Mouse (Mus musculus) left cerebral cortex, postnatal 10 days (tissue): ENCODE measurements at regions not wholly inside any gene's neighbourhood (a gene's known extent, or its start where the extent isn't known, plus 50 kb on each side); places are given as distances from the start of the nearest gene placed in this dataset.
"Not testable (repeated sequence)": the region's sequence is repeated elsewhere in the genome, so short reads cannot be mapped to it uniquely, and the experiment has no call there.

ENCODE experiments used
- DNase-seq, 2 experiments: peaks; one replicate each; pipeline ENCODE4 v3.0.0; 2021 to 2022; ENCODE audit warnings: low spot score in 2 of 2, mixed read lengths in 1 of 2; ENCODE audit errors: extremely low spot score in 1 of 2
- intact Hi-C: fragments of 180-260 bp; cut with DNase I; formaldehyde crosslinking; loops from one replicate; pipeline ENCODE4 v1.15.1; 2025

GRCm38 (mm10) chr1:181262496-181262895 is 50.7 kb upstream of the Wdr26 start:
- intact Hi-C loops: no loop called here

GRCm38 (mm10) chr1:181263216-181263615 is 51.4 kb upstream of the Wdr26 start:
- intact Hi-C loops: no loop called here
- peak in 1 of 2 experiments; percentile 5 for DNase-seq

More at GRCm38 (mm10) chr1:181262496-181262895, 50.7 kb upstream of the Wdr26 start:
- DNase-seq: no peak

GRCm38 (mm10) chr1:181270469-181270868 is 58.7 kb upstream of the Wdr26 start:
- peak in 1 of 2 experiments; percentile 13 for DNase-seq
- intact Hi-C loops: loop anchor here (5.0 kb wide), 2 partner anchors 277 to 347 kb away; no protein-coding TSS in a partner anchor

GRCm38 (mm10) chr1:181271164-181271563 is 59.4 kb upstream of the Wdr26 start:
- DNase-seq: peak in 1 of 2 experiments; percentile 16
- intact Hi-C loops: loop anchor here (5.0 kb wide), 2 partner anchors 276 to 346 kb away; no protein-coding TSS in a partner anchor

GRCm38 (mm10) chr1:181271821-181272220 is 60.0 kb upstream of the Wdr26 start:
- intact Hi-C loops: loop anchor here (5.0 kb wide), 2 partner anchors 275 to 345 kb away; no protein-coding TSS in a partner anchor

GRCm38 (mm10) chr1:181272622-181273296 is 61.0 kb upstream of the Wdr26 start:
- intact Hi-C loops: loop anchor here (5.0 kb wide), 2 partner anchors 275 to 345 kb away; no protein-coding TSS in a partner anchor
- peak; percentile 67 to 87 for DNase-seq

More at GRCm38 (mm10) chr1:181271821-181272220, 60.0 kb upstream of the Wdr26 start:
- DNase-seq: peak in 1 of 2 experiments; percentile 7

- intact Hi-C loops: loop anchor here (5.0 kb wide), 2 partner anchors 274 to 344 kb away; no protein-coding TSS in a partner anchor
- peak in 1 of 2 experiments; percentile 21 for DNase-seq
These were observed 61.9 kb upstream of the Wdr26 start for GRCm38 (mm10) chr1:181273540-181274204.

GRCm38 (mm10) chr1:181280826-181281225 is 69.0 kb upstream of the Wdr26 start:
- intact Hi-C loops: no loop called here
- DNase-seq: peak in 1 of 2 experiments; percentile 16

- intact Hi-C loops: not testable (repeated sequence)
- DNase-seq: peak in 1 of 2 experiments; percentile 10
These were observed 69.4 kb upstream of the Cnih3 start for GRCm38 (mm10) chr1:181282986-181283385.

- intact Hi-C loops: not testable (repeated sequence)
- peak in 1 of 2 experiments; percentile 12 for DNase-seq
These were observed 68.9 kb upstream of the Cnih3 start for GRCm38 (mm10) chr1:181283539-181283938.

- peak in 1 of 2 experiments; percentile 12 for DNase-seq
- intact Hi-C loops: no loop called here
These were observed 67.9 kb upstream of the Cnih3 start for GRCm38 (mm10) chr1:181284301-181285197.

- intact Hi-C loops: no loop called here
- DNase-seq: peak in 1 of 2 experiments; percentile 11
These were observed 66.8 kb upstream of the Cnih3 start for GRCm38 (mm10) chr1:181285600-181285999.

- intact Hi-C loops: no loop called here
- DNase-seq: peak in 1 of 2 experiments; percentile 8
These were observed 66.3 kb upstream of the Cnih3 start for GRCm38 (mm10) chr1:181286146-181286545.

GRCm38 (mm10) chr1:181287166-181287565 is 65.3 kb upstream of the Cnih3 start:
- peak in 1 of 2 experiments; percentile 12 for DNase-seq
- intact Hi-C loops: no loop called here

- DNase-seq: peak in 1 of 2 experiments; percentile 25
- intact Hi-C loops: no loop called here
These were observed 62.9 kb upstream of the Cnih3 start for GRCm38 (mm10) chr1:181289385-181290035.

- peak in 1 of 2 experiments; percentile 6 for DNase-seq
- intact Hi-C loops: no loop called here
These were observed 61.2 kb upstream of the Cnih3 start for GRCm38 (mm10) chr1:181291202-181291601.

GRCm38 (mm10) chr1:181291966-181292365 is 60.5 kb upstream of the Cnih3 start:
- peak in 1 of 2 experiments; percentile 17 for DNase-seq
- intact Hi-C loops: no loop called here
